Mouse (Mus musculus) E14TG2a.4 (cell line): Measurements from ENCODE around the gene Lrrfip1.

Source experiments
- CTCF ChIP-seq: conservative IDR thresholded peaks from 2 replicates; pipeline ENCODE4 v1.5.1; 2014; ENCODE audit warnings: low read length
- NANOG ChIP-seq: IDR thresholded peaks from 2 replicates; pipeline ENCODE4 v1.6.1; 2014; ENCODE audit warnings: borderline replicate concordance, low read length, mixed read lengths
- POU5F1 ChIP-seq: IDR thresholded peaks from 2 replicates; pipeline ENCODE4 v1.6.1; 2014; ENCODE audit warnings: low read length, borderline replicate concordance

DNA sequence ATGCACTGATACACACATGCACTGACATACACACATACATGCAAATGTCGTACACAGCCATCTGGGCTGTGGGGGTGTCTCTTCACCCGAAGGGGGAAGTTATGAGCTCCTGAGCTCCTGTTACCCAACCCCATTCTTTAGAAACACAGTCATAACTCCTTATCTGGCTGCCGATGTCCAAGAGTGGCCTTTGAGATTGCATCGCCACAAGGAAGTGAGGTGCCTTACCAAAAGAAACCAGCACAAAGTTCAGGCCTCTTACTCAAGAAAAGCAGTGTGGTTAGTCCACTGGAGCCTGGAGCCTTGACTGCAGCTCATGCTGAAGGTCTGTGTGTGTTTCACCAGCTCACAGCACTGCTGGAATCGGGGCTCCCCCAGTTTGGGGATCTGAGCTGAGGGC is 43.1 kb downstream of the Lrrfip1 start:
- TF ChIP-seq CTCF = no peak
- no peak for TF ChIP-seq POU5F1
- no peak for TF ChIP-seq NANOG
